ENCODE assay signal across 7 mouse cellular contexts in the genomic region with DNA sequence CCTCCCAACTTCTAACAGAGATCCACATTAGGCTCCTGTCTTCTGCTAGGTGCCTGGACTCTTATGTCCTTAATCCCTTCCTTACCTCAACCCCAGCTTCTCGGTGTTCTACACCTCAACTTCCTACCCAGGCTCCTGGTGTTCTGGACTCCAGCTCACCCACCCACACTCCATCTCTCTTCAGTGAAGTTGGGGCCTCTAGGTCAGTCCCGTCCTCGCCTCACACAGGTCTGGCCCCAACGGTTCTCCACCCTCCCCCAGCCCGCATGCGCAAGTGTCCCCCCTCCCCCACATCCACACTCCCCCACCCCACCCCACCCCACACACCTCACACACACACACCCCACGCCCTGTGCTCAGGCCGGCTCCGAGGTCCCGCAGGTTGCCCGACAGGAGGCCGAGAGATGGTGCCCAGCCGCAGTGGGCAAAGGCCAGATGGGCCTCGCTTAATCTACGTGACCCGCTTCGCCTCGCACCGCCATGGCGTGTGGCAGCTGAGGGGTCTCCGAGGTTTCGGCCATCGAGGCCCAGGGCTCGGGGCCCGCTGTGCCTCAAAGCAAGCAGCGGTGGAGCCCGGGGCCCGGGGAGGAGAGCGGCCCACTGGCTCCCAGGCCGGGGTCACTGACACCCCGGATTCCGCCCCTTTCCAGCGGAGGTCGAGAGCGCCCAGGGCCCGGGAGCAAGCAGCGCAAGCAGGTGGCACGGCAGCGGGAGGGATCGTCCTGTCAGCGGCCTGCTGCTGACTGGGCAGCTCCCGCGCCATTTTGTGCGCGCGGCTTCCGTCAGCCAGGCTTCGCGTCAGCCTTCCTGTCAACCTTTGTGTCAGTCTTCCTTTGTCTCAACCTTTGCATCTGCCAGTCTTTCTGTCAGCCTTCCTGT. TPM values are rescaled to one million over a fixed set of nuclear protein-coding genes. Genes with fewer than 3 reads are reported as not detected.
DNase-seq lines count a peak whose midpoint lies in the region; ATAC-seq lines count a peak whose summit lies in the region.

TSS of gene 4930524B15Rik (plus strand) at position 337 of the 879 bp plus-strand sequence.

- H3K4me3 ChIP-seq in embryonic facial prominence, embryonic 15.5 days (replicated peaks) = peak within 1 kb of the TSS; percentile 29
- H3K4me3 ChIP-seq in intestine, embryonic 16.5 days (ENCODE audit: low read length) = peak within 1 kb of the TSS; percentile 35
- peak within 1 kb of the TSS; percentile 20; the same call in 1 of the 2 replicates for H3K4me3 ChIP-seq in neural tube, embryonic 11.5 days (ENCODE audit: low read depth, low read length)

- no peak for ATAC-seq in embryonic facial prominence, embryonic 15.5 days (ENCODE audit: insufficient number of reproducible peaks, low FRiP score, low TSS enrichment, low read depth)
- ATAC-seq in intestine, embryonic 16.5 days = peak; percentile 33; the same call in 1 of the 2 replicates
- peak; percentile 45 for ATAC-seq in neural tube, embryonic 11.5 days (ENCODE audit: insufficient read depth, low FRiP score, low TSS enrichment)
- no peak for ATAC-seq in erythroid progenitor cell, adult 5-6 weeks (replicated peaks; ENCODE audit: low FRiP score, poor library complexity, severe bottlenecking)

- WGBS in embryonic facial prominence, embryonic 15.5 days = 46% methylated on average over 49 of the region's 49 CpGs
- 49% methylated on average over 49 of the region's 49 CpGs for WGBS in intestine, embryonic 16.5 days
- 50% methylated on average over 41 of the region's 49 CpGs for WGBS in neural tube, embryonic 11.5 days

- peak; percentile 18 to 31 for DNase-seq in right cerebral cortex, postnatal 10 days (ENCODE audit: low spot score in 2 of 2)
- no peak for DNase-seq in right cerebral cortex, adult 18-20 months
- peak; percentile 45 for DNase-seq in neural tube, embryonic 11.5 days (ENCODE audit: low spot score)
- no peak for DNase-seq in gastrocnemius, adult 8-10 months (ENCODE audit: low spot score in 2 of 2)

- H3K9ac ChIP-seq in embryonic facial prominence, embryonic 15.5 days = no peak within 1 kb of the TSS
- H3K9ac ChIP-seq in intestine, embryonic 16.5 days (ENCODE audit: low read depth, low read length) = peak within 1 kb of the TSS; percentile 62
- peak within 1 kb of the TSS; percentile 69 for H3K9ac ChIP-seq in neural tube, embryonic 11.5 days (ENCODE audit: low read length)

- H3K27me3 ChIP-seq in embryonic facial prominence, embryonic 15.5 days = no peaks in the 10 kb centered on the region
- no peaks in the 10 kb centered on the region for H3K27me3 ChIP-seq in intestine, embryonic 16.5 days (replicated peaks; ENCODE audit: control insufficient read depth, insufficient read depth, low read length)
- no peaks in the 10 kb centered on the region for H3K27me3 ChIP-seq in neural tube, embryonic 11.5 days (ENCODE audit: control insufficient read depth, insufficient read depth, low read length)

- H3K9me3 ChIP-seq in embryonic facial prominence, embryonic 15.5 days (replicated peaks) = no peaks in the 10 kb centered on the region
- no peaks in the 10 kb centered on the region for H3K9me3 ChIP-seq in intestine, embryonic 16.5 days (ENCODE audit: control insufficient read depth, low read length)
- H3K9me3 ChIP-seq in neural tube, embryonic 11.5 days (ENCODE audit: control insufficient read depth, low read length) = no peaks in the 10 kb centered on the region

- H3K36me3 ChIP-seq in embryonic facial prominence, embryonic 15.5 days = no peaks in the 10 kb centered on the region
- no peaks in the 10 kb centered on the region for H3K36me3 ChIP-seq in intestine, embryonic 16.5 days (ENCODE audit: control insufficient read depth, insufficient read depth, low read length)
- no peaks in the 10 kb centered on the region for H3K36me3 ChIP-seq in neural tube, embryonic 11.5 days (ENCODE audit: control insufficient read depth, insufficient read depth, low read length)

- H3K4me1 ChIP-seq in embryonic facial prominence, embryonic 15.5 days = peaks cover 4% of the 10 kb centered on the region; the same call in 1 of the 2 replicates
- 0 out of 2 replicates have a peak, but pooled peaks cover 4% of the 10 kb centered on the region for H3K4me1 ChIP-seq in intestine, embryonic 16.5 days (ENCODE audit: control insufficient read depth, insufficient read depth, low read length)
- H3K4me1 ChIP-seq in neural tube, embryonic 11.5 days (ENCODE audit: control insufficient read depth, insufficient read depth, low read length) = no peaks in the 10 kb centered on the region

- H3K4me2 ChIP-seq in embryonic facial prominence, embryonic 15.5 days (replicated peaks) = peak within 1 kb of the TSS; percentile 49
- peak within 1 kb of the TSS; percentile 58 for H3K4me2 ChIP-seq in intestine, embryonic 16.5 days (ENCODE audit: low read depth, low read length)
- peak within 1 kb of the TSS; percentile 44 for H3K4me2 ChIP-seq in neural tube, embryonic 11.5 days (ENCODE audit: low read depth)

- H3K27ac ChIP-seq in embryonic facial prominence, embryonic 15.5 days (replicated peaks) = no peak within 1 kb of the TSS
- H3K27ac ChIP-seq in intestine, embryonic 16.5 days (ENCODE audit: low read length) = no peak within 1 kb of the TSS
- H3K27ac ChIP-seq in neural tube, embryonic 11.5 days (ENCODE audit: low read depth, low read length) = no peak within 1 kb of the TSS

RNA-seq across cellular contexts. Expression of gene 4930524B15Rik, which starts in this region (rescaled TPM):
- polyA plus RNA-seq in embryonic facial prominence, embryonic 15.5 days (2015; fragmentation: Nextera tagmentation; extraction: Ambion mirVana) = not detected in 2 replicates
- polyA plus RNA-seq in intestine, embryonic 16.5 days (2015; fragmentation: Nextera tagmentation; extraction: Ambion mirVana) = not detected in 2 replicates
- 0.27 TPM in 1 of 2 replicates, not detected in the other for polyA plus RNA-seq in neural tube, embryonic 11.5 days (2014; fragmentation: Nextera tagmentation; extraction: Ambion mirVana)
- total RNA-seq in gastrocnemius, adult 8-10 months (2022) = not detected
- not detected in 2 replicates for total RNA-seq in erythroid progenitor cell, adult 5-6 weeks (2015; ENCODE audit: low replicate concordance)
- not detected in 2 replicates for total RNA-seq in erythroid progenitor cell, adult 5-6 weeks (2017; ENCODE audit: low replicate concordance)

Comparison
In these comparisons a context has a peak if more than half of its experiments do, and no peak if none do; other contexts are left out.
1. DNase-seq: peak in right cerebral cortex, postnatal 10 days (2 of 2); none in right cerebral cortex, adult 18-20 months (single experiment) and gastrocnemius, adult 8-10 months (0 of 2).
2. Peak in ATAC-seq, H3K4me3 ChIP-seq, H3K9ac ChIP-seq and H3K4me2 ChIP-seq in intestine, embryonic 16.5 days; RNA of the gene not detected or under 1 TPM.
3. Peak in DNase-seq, ATAC-seq, H3K4me3 ChIP-seq, H3K9ac ChIP-seq and H3K4me2 ChIP-seq in neural tube, embryonic 11.5 days; RNA of the gene not detected or under 1 TPM.
4. Peak in every context shown above with its lines, with median percentiles within 50 percentile points of each other: H3K4me2 ChIP-seq and H3K4me3 ChIP-seq.